Mouse (Mus musculus) bone marrow, adult 2 months (tissue): ENCODE data around the gene Rnaseh2a.

Experiments used
- CTCF ChIP-seq: fragments of 200-500 bp; IDR thresholded peaks from 2 replicates; pipeline ENCODE4 v1.5.1; 2011; ENCODE audit warnings: low read length, control low read depth; ENCODE audit not compliant: control insufficient read depth, insufficient read depth
- POLR2A ChIP-seq: fragments of 200-500 bp; IDR thresholded peaks from 2 replicates; pipeline ENCODE4 v1.6.1; 2011; ENCODE audit warnings: low read depth, mild to moderate bottlenecking, control low read depth, low read length, borderline replicate concordance; ENCODE audit not compliant: control insufficient read depth

- TF ChIP-seq CTCF (no peak), POLR2A (no peak)
Measured at GRCm38 (mm10) chr8:84949753-84950152, 19.8 kb downstream of the Rnaseh2a start.
